Mouse (Mus musculus): ENCODE measurements at regions not wholly inside any gene's neighbourhood (a gene's known extent, or its start where the extent isn't known, plus 50 kb on each side); places are given as distances from the start of the nearest gene placed in this dataset.
"Not testable (repeated sequence)": the region's sequence is repeated elsewhere in the genome, so short reads cannot be mapped to it uniquely, and the experiment has no call there.

GRCm38 (mm10) chr12:114757948-114758347, 1214.2 kb downstream of the Adam6a start:
- intact Hi-C loops (cut with DNase I); DNase-seq: not testable (repeated sequence)

- not testable (repeated sequence) for DNase-seq
Observed at GRCm38 (mm10) chr12:114764211-114764610, 1220.5 kb downstream of the Adam6a start.

DNA sequence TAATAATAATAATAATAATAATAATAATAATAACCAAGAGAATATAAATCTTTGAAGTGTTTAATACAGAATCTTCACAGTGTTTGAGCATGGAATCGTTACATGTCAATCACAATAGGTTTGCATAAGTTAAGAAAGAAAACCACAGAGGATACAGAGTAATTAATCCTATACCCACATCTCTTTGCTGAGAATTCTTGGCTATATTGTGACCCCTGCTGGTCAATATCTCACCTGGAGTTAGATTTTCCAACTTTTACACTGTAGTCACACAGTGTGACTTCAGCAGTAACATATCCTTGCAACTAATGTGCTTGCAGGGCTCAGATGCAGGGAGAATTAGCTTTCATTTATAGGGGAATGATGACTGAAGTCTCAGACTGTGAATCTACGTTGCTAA, 1231.7 kb downstream of the Adam6a start:
- intact Hi-C loops (cut with DNase I), result loop anchor here (10.0 kb wide), 1 partner anchor 101 kb away; no protein-coding TSS in a partner anchor

More at GRCm38 (mm10) chr12:114764211-114764610, 1220.5 kb downstream of the Adam6a start:
- intact Hi-C loops (cut with DNase I), result not testable (repeated sequence)

DNA sequence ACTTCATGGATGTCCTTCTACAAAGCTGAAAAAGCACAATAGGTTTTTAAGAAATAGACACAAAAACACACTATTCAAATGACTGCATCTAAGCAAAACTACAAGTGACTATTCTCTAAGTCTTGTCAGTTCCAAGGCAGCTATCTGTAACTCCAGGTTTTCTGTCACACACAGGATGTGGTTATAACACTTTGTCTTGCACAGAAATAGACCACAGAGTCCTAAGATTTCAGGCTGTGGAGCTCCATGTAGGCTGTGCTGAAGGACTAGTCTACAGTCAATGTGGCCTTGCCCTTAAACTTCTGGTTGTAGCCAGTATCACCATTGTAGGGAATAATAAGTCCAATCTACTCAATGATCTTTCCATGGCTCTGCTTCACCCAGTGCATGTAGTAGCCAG, 1243.1 kb upstream of the Zfp386 start:
- intact Hi-C loops (cut with DNase I), result loop anchor here (2.0 to 10.0 kb wide), 2 partner anchors 106 to 110 kb away; no protein-coding TSS in a partner anchor
- no peak for DNase-seq

More for the DNA sequence above, 1231.7 kb downstream of the Adam6a start:
- not testable (repeated sequence) for DNase-seq

GRCm38 (mm10) chr12:114809186-114809585, 1238.3 kb upstream of the Zfp386 start:
- intact Hi-C loops (cut with DNase I), result loop anchor here (10.0 kb wide), 1 partner anchor 114 kb away; no protein-coding TSS in a partner anchor
- DNase-seq, result no peak

GRCm38 (mm10) chr12:114816858-114817257, 1230.7 kb upstream of the Zfp386 start:
- intact Hi-C loops (cut with DNase I), result loop anchor here (10.0 kb wide), 1 partner anchor 118 kb away; no protein-coding TSS in a partner anchor
- DNase-seq, result not testable (repeated sequence)

DNA sequence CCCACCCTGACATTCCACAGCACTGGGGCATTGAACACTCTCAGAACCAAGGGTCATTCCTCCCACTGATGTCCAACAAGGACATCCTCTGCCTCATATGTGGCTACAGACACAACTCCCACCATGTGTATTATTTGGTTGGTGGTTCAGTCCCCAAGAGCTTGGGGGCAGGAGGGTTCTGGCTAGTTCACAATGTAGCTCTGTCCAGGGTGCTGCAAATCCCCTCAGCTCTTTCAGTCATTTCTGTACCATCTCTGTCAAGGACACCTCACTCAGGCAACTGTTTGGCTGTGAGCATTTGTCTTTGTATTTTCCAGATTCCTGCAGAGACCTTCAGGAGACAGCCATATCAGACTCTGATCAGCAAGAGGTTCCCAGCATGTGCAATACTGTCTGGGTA, 1214.6 kb upstream of the Zfp386 start:
- intact Hi-C loops (cut with DNase I), result loop anchor here (10.0 kb wide), 1 partner anchor 428 kb away; no protein-coding TSS in a partner anchor
- DNase-seq, result no peak

Measured in heart, postnatal 10 days (tissue).